Mouse (Mus musculus) adrenal gland, postnatal 0 days (tissue): ENCODE measurements around the gene Zfp799. TPM values are rescaled to one million over a fixed set of nuclear protein-coding genes. Genes with fewer than 3 reads are reported as not detected.

Source experiments
- polyA plus RNA-seq: library from polyadenylated mRNA; unstranded; fragments of >200 nt; fragmentation: Nextera tagmentation; extraction: Ambion mirVana; gene quantifications from 2 replicates; pipeline ENCODE4 v1.2.1, GENCODE M21; 2015

The Zfp799 gene
- polyA plus RNA-seq: 6.4 and 7.7 TPM in 2 replicates

GRCm38 (mm10) chr17:32829540-32830417, at the start of gene Zfp799:
Gene Zfp799, minus strand, starts transcription at chr17:32830261.

GRCm38 (mm10) chr17:32809544-32810374, 20.3 kb downstream of the Zfp799 start, which contains the start of gene Zfp811:
Gene Zfp811, minus strand, starts transcription at chr17:32809931.

GRCm38 (mm10) chr17:32788094-32788559, 41.9 kb downstream of the Zfp799 start, which contains the start of gene Zfp871:
Gene Zfp871, minus strand, starts transcription at chr17:32788287.

Other genes starting within 250 kb of the Zfp799 start
- gene Cyp4f37, start 209.0 kb downstream of the Zfp799 start, polyA plus RNA-seq: not detected in 2 replicates
- not detected in 2 replicates for gene Cyp4f40, start 171.4 kb downstream of the Zfp799 start, polyA plus RNA-seq
- gene Cyp4f15, start 144.6 kb downstream of the Zfp799 start, polyA plus RNA-seq: 0.94 and 2.4 TPM in 2 replicates
- 11.0 and 22.7 TPM in 2 replicates for gene Zfp871, start 42.0 kb downstream of the Zfp799 start, polyA plus RNA-seq
- 2.0 and 4.6 TPM in 2 replicates for gene Zfp811, start 20.3 kb downstream of the Zfp799 start, polyA plus RNA-seq
- gene Zfp870, start 61.4 kb upstream of the Zfp799 start, polyA plus RNA-seq: 5.1 and 6.2 TPM in 2 replicates
- gene Cyp4f14, start 87.1 kb upstream of the Zfp799 start, polyA plus RNA-seq: 1.4 and 4.0 TPM in 2 replicates
- gene Cyp4f13, start 117.1 kb upstream of the Zfp799 start, polyA plus RNA-seq: 23.8 and 42.9 TPM in 2 replicates
- 8.8 and 11.6 TPM in 2 replicates for gene Zfp472, start 135.6 kb upstream of the Zfp799 start, polyA plus RNA-seq
- gene Zfp952, start 162.9 kb upstream of the Zfp799 start, polyA plus RNA-seq: 8.4 and 9.0 TPM in 2 replicates
- 10.6 and 11.4 TPM in 2 replicates for gene Zfp763, start 203.1 kb upstream of the Zfp799 start, polyA plus RNA-seq
- not detected in 2 replicates for gene 4921501E09Rik, start 237.8 kb upstream of the Zfp799 start, polyA plus RNA-seq